ENCODE assay signal across 12 mouse cellular contexts in the genomic region with DNA sequence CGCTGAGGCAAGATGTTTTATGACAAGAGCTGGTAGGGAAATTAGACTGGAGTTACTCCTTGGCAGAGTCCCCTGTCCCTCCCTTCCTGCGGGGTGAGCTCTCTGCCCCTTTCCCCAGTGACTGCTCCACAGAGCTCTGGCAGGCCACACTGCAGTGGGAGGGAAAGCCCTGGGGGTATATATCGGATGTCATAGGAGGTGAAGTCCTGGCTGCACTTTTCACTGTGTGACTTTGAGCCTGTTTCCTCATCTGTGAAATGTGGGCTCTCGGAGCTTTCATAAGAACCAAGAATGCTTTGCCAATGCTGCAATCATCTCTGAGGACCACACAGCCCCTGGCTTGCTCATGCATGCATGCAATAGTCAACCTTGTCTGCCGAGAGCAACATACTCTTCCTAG. TPM values are rescaled to one million over a fixed set of nuclear protein-coding genes. Genes with fewer than 3 reads are reported as not detected.
DNase-seq lines count a peak whose midpoint lies in the region; ATAC-seq and TF ChIP-seq lines count a peak whose summit lies in the region.
"Had no signal": no experiment of that assay in that cellular context is flagged by ENCODE, and none has a peak within 500 bp of the region (broad histone marks: within the 10 kb centered on the region; RNA-seq: fewer than 3 reads in every experiment).

No protein-coding gene starts in this region.

- no peak for TF ChIP-seq CTCF in Patski (IDR thresholded peaks at IDR 0.05)

- POLR2A ChIA-PET in Patski (lab: Charles Lee) = interaction anchor here (0.9 to 4.6 kb wide), 10 partner anchors 9 to 36 kb away, joined by 3 to 40 read pairs (median 8); no protein-coding TSS in a partner anchor

- in situ Hi-C loops in Patski (cut with MboI; ENCODE audit: low pct_unique_long_range_greater_than_20kb) = no loop called here

- no peaks in the 10 kb centered on the region for H3K27me3 ChIP-seq in Patski
- H3K27me3 ChIP-seq: limb, embryonic 13.5 days had no signal

- ATAC-seq in Patski = peak; percentile 95
- ATAC-seq: activated CD4-positive, CD25-positive, alpha-beta regulatory T cell, adult 4 months had no signal

- DNase-seq in heart, adult 18-20 months = peak; percentile 42 to 74
- no peak for DNase-seq in heart, adult 8-10 months (ENCODE audit: low spot score)
- peak; percentile 93 for DNase-seq in Patski (ENCODE audit: low read depth, low spot score)
- peak; percentile 49 to 50 for DNase-seq in gastrocnemius, adult 8-10 months (ENCODE audit: low spot score in 2 of 2)
- DNase-seq in kidney, postnatal 25 days = peak; percentile 47 to 75
- no peak for DNase-seq in spleen, postnatal 14 days (ENCODE audit: low spot score in 2 of 2)
- no peak for DNase-seq in neural tube, embryonic 10.5 days (ENCODE audit: extremely low spot score, low spot score)
- no peak for DNase-seq in lung, adult 18-20 months
- DNase-seq: right cerebral cortex, postnatal 4 days; thymus, postnatal 4 days had no signal

- CTCF ChIA-PET in Patski (lab: Charles Lee) = interaction anchor here (0.7 to 2.2 kb wide), 10 partner anchors 9 to 112 kb away, joined by 3 to 13 read pairs (median 4); no protein-coding TSS in a partner anchor

RNA-seq across cellular contexts. Expression of gene Amotl2, which starts 30.3 kb away (rescaled TPM):
- total RNA-seq in heart, adult 18-20 months (2021) = 10 to 100 TPM; 57.4 to 60.8 TPM
- total RNA-seq in heart, adult 8-10 months (2022) = 10 to 100 TPM; 56.7 to 80.1 (median 58.6) TPM
- 306 TPM for polyA plus RNA-seq in Patski (2021)
- total RNA-seq in gastrocnemius, adult 8-10 months (2022) = 10 to 100 TPM; 12.7 to 17.4 (median 15.0) TPM
- polyA plus RNA-seq: activated CD4-positive, CD25-positive, alpha-beta regulatory T cell, adult 4 months had no signal

Comparison
In these comparisons a context has a peak if more than half of its experiments do, and no peak if none do; other contexts are left out.
1. DNase-seq: peak in heart, adult 18-20 months (2 of 2), Patski (single experiment), gastrocnemius, adult 8-10 months (2 of 2) and kidney, postnatal 25 days (2 of 2); none in heart, adult 8-10 months (single experiment), spleen, postnatal 14 days (0 of 2), neural tube, embryonic 10.5 days (single experiment) and lung, adult 18-20 months (0 of 2).